Mouse (Mus musculus): Measurements from ENCODE around the gene Lig3. TPM values are rescaled to one million over a fixed set of nuclear protein-coding genes. Genes with fewer than 3 reads are reported as not detected.
A peak's percentile ranks its signal among the peaks of the same experiment; 100 is the strongest.

Gene Lig3
- 10 to 100 TPM; 25.3 to 25.7 TPM for total RNA-seq (2021)
- long read RNA-seq, experiment 1, full-length matches to known transcripts = 5 of 11 reads
- long read RNA-seq, experiment 1, partial matches to known transcripts = 2 of 11 reads
- long read RNA-seq, experiment 1, other reads (novel, unspliced or antisense) = 4 of 11 reads
- long read RNA-seq, experiment 2, full-length matches to known transcripts = 2 of 8 reads
- long read RNA-seq, experiment 2, partial matches to known transcripts = 2 of 8 reads
- long read RNA-seq, experiment 2, other reads (novel, unspliced or antisense) = 4 of 8 reads

- H3K27ac ChIP-seq = peak within 1 kb of the TSS; percentile 96
- peak; percentile 92 to 94 for DNase-seq (ENCODE audit: low spot score in 2 of 2)
- peak; percentile 17; the same call in 1 of the 2 replicates for TF ChIP-seq CTCF (conservative IDR thresholded peaks at IDR 0.05)
- H3K4me3 ChIP-seq = peak within 1 kb of the TSS; percentile 98
These were observed at the start of gene Lig3 for GRCm38 (mm10) chr11:82780983-82781903. Gene Lig3, plus strand, starts transcription at chr11:82781108.

DNA sequence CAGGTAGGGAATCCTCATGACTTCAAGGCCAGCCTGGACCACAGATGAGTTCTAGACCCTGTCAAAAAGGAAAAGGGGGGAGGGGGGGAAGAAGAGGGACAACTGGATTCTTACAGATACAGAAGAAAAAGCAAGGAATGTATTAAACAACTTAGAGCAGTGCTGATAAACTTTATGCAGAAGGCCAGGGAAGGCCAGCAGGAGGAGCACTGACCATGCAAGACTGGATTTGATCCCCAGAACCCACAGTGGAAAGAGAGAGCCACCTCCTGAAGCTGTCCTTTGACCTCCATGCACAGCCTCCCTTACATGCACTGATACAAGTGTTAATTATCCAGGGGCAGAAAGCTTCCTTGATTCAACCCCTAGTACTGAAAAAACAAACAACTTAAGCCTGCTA lies 46.7 kb upstream of the Lig3 start:
- Histone ChIP-seq H3K4me3 (no peak overlapping the region), H3K27ac (no peak overlapping the region)
- TF ChIP-seq CTCF (conservative IDR thresholded peaks at IDR 0.05) = peak; percentile 22; the same call in 1 of the 2 replicates
- DNase-seq (ENCODE audit: low spot score in 2 of 2) = no peak

- peak; percentile 29 for TF ChIP-seq CTCF (conservative IDR thresholded peaks at IDR 0.05)
- no peak for DNase-seq (ENCODE audit: low spot score in 2 of 2)
These were observed 41.9 kb upstream of the Lig3 start for GRCm38 (mm10) chr11:82739006-82739405.

GRCm38 (mm10) chr11:82746138-82746537 lies 34.8 kb upstream of the Lig3 start:
- DNase-seq (ENCODE audit: low spot score in 2 of 2) = no peak
- TF ChIP-seq CTCF (conservative IDR thresholded peaks at IDR 0.05) = peak; percentile 70
- Histone ChIP-seq H3K27ac (no peak overlapping the region), H3K4me3 (no peak overlapping the region)

More at GRCm38 (mm10) chr11:82739006-82739405, 41.9 kb upstream of the Lig3 start:
- Histone ChIP-seq H3K27ac (no peak overlapping the region), H3K4me3 (no peak overlapping the region)

- H3K27ac ChIP-seq = no peak overlapping the region
- no peak for DNase-seq (ENCODE audit: low spot score in 2 of 2)
- no peak for TF ChIP-seq CTCF (conservative IDR thresholded peaks at IDR 0.05)
- H3K4me3 ChIP-seq = no peak overlapping the region
These were observed 34.0 kb upstream of the Lig3 start for GRCm38 (mm10) chr11:82746857-82747366.

DNA sequence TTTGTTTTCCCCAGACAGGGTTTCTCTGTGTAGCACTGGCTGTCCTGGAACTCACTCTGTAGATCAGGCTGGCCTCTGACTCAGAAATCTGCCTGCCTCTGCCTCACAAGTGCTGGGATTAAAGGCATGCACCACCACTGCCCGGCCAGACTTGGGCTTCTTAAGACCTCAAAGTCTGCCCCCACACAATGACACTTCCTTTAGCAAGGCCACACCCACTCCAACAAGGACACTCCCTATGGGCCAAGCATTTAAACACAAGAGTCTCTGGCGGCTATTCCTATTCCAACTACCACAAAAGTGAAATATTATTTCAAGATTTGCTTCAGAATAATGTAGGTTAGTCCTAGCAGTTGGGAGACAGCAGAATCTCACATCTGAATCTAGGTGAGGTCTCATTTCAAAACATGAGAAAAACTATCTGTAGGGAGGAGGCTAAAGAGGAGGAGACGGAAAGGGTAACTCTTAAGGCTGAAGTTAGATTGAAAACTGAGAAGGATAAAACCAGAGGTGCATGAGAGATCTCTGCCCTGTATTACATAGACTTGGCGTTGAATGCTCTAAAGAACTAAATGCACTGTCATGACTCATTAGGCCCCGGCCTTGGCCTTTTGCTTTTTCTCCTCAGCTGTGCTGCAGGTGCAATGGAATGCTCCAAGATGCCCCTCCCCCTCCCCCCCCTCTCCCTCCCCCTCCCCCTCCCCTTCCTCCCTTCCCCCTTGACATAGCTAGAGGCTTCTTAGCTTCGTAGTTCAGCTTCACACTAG lies 28.4 kb upstream of the Lig3 start:
- DNase-seq (ENCODE audit: low spot score in 2 of 2) = no peak
- H3K27ac ChIP-seq = no peak overlapping the region
- no peak for TF ChIP-seq CTCF (conservative IDR thresholded peaks at IDR 0.05)

GRCm38 (mm10) chr11:82755919-82756318 lies 25.0 kb upstream of the Lig3 start:
- TF ChIP-seq CTCF (conservative IDR thresholded peaks at IDR 0.05) = no peak
- no peak for DNase-seq (ENCODE audit: low spot score in 2 of 2)
- no peak overlapping the region for H3K4me3 ChIP-seq
- H3K27ac ChIP-seq = no peak overlapping the region

More for the DNA sequence above, 28.4 kb upstream of the Lig3 start:
- H3K4me3 ChIP-seq = no peak overlapping the region

DNA sequence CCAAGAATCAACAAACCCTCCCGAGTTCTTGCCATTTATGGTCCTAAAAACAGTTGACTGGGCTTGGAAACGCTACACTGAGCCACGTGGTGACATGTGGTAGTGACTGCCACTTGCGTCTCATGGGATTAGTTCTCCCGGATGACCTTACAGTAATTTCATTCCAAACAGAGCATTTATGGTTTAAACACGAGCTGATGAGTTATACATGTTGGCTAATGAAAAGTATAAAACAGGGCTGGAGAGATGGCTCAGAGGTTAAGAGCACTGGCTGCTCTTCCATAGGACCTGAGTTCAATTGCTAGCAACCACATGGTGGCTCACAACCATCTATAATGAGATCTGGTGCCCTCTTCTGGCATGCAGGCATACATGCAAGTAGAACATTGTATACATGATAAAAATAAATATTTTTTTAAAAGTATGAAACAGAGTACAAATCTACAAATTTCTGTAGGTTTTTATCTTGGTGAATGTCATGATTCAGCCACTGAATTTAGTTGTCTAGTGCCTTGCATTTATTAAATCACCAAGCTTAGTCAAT lies 18.6 kb upstream of the Lig3 start:
- TF ChIP-seq CTCF (conservative IDR thresholded peaks at IDR 0.05) = peak; percentile 63
- H3K4me3 ChIP-seq = no peak overlapping the region
- no peak overlapping the region for H3K27ac ChIP-seq
- no peak for DNase-seq (ENCODE audit: low spot score in 2 of 2)

GRCm38 (mm10) chr11:82763261-82763660 lies 17.6 kb upstream of the Lig3 start:
- Histone ChIP-seq H3K27ac (peak overlapping the region; percentile 93), H3K4me3 (peak overlapping the region; percentile 98)
- TF ChIP-seq CTCF (conservative IDR thresholded peaks at IDR 0.05) = no peak
- no peak for DNase-seq (ENCODE audit: low spot score in 2 of 2)

- Histone ChIP-seq H3K4me3 (peak within 1 kb of the TSS; percentile 98), H3K27ac (peak within 1 kb of the TSS; percentile 93)
- peak; percentile 36; the same call in 1 of the 2 replicates for TF ChIP-seq CTCF (conservative IDR thresholded peaks at IDR 0.05)
- DNase-seq (ENCODE audit: low spot score in 2 of 2) = peak; percentile 90 to 92
These were observed 17.0 kb upstream of the Lig3 start, which contains the start of the genes Cct6b and Zfp830 for GRCm38 (mm10) chr11:82763742-82764437. Gene Cct6b, minus strand, starts transcription at chr11:82764321. Gene Zfp830, plus strand, starts transcription at chr11:82764345.

- Histone ChIP-seq H3K27ac (peak overlapping the region; percentile 93), H3K4me3 (peak overlapping the region; percentile 98)
- DNase-seq (ENCODE audit: low spot score in 2 of 2) = no peak
- TF ChIP-seq CTCF (conservative IDR thresholded peaks at IDR 0.05) = no peak
These were observed 16.4 kb upstream of the Lig3 start for GRCm38 (mm10) chr11:82764438-82764924.
